Mouse (Mus musculus) liver, adult 2 months (tissue): ENCODE data around the gene Galnt15. TPM values are rescaled to one million over a fixed set of nuclear protein-coding genes. Genes with fewer than 3 reads are reported as not detected.

ENCODE experiments used
- DNase-seq: peaks from one replicate; pipeline ENCODE4 v3.0.0-alpha.2; 2011; ENCODE audit warnings: low read depth, low spot score; ENCODE audit errors: extremely low read depth
- H3K27ac ChIP-seq: fragments of 200-500 bp; replicated peaks from 2 replicates; pipeline ENCODE4 v1.5.1; 2012; ENCODE audit warnings: low read depth, mild to moderate bottlenecking, control low read depth, inconsistent platforms, low read length; ENCODE audit not compliant: insufficient read depth
- H3K27me3 ChIP-seq: fragments of 200-500 bp; 2 replicates; pipeline ENCODE4 v1.6.1; 2012; ENCODE audit warnings: mild to moderate bottlenecking, moderate library complexity, low read length, inconsistent platforms; ENCODE audit not compliant: control insufficient read depth, insufficient read depth
- H3K36me3 ChIP-seq: fragments of 200-500 bp; 2 replicates; pipeline ENCODE4 v1.6.1; 2012; ENCODE audit warnings: low read length, inconsistent platforms; ENCODE audit not compliant: control insufficient read depth, insufficient read depth
- H3K4me1 ChIP-seq: fragments of 200-500 bp; 2 replicates; pipeline ENCODE4 v1.6.1; 2011; ENCODE audit warnings: low read length; ENCODE audit not compliant: control insufficient read depth, insufficient read depth
- H3K4me3 ChIP-seq: fragments of 200-500 bp; 2 replicates; pipeline ENCODE4 v1.5.1; 2011; ENCODE audit warnings: low read depth, mild to moderate bottlenecking, control low read depth, low read length, moderate library complexity; ENCODE audit not compliant: insufficient read depth
- H3K79me2 ChIP-seq: fragments of 200-500 bp; 2 replicates; pipeline ENCODE4 v1.6.1; 2012; ENCODE audit warnings: inconsistent platforms, mild to moderate bottlenecking, low read length, moderate library complexity; ENCODE audit not compliant: control insufficient read depth, insufficient read depth
- H3K9ac ChIP-seq: fragments of 200-500 bp; 2 replicates; pipeline ENCODE4 v1.6.1; 2012; ENCODE audit warnings: low read depth, mild to moderate bottlenecking, control low read depth, inconsistent platforms, low read length
- CTCF ChIP-seq: fragments of 200-500 bp; IDR thresholded peaks from 2 replicates; pipeline ENCODE4 v1.5.1; 2011; ENCODE audit warnings: low read depth, low read length, control low read depth
- POLR2A ChIP-seq: fragments of 200-500 bp; IDR thresholded peaks from 2 replicates; pipeline ENCODE4 v1.6.1; 2011; ENCODE audit warnings: low read length, control low read depth; ENCODE audit not compliant: insufficient read depth; ENCODE audit errors: extremely low read depth
- WGBS: fragments of 180-500 bp; shearing (Covaris S2); methylation state at CpG from one replicate; pipeline ENCODE4 v1.1.7; 2018; 5-methylcytosine and 5-hydroxymethylcytosine counted together
- polyA plus RNA-seq: library from polyadenylated mRNA; depleted of rRNA; stranded (reverse); fragments of >200 nt; gene quantifications from 2 replicates; pipeline ENCODE4 v1.2.3, GENCODE M21; 2012; rRNA removed
- total RNA-seq: library from RNA; depleted of rRNA; stranded (reverse); fragments of >200 nt; gene quantifications from 2 replicates; pipeline ENCODE4 v1.2.3, GENCODE M21; 2014; rRNA removed

Gene Galnt15
- total and polyA plus RNA-seq, 2 experiments: 0.62 to 0.92 TPM

DNA sequence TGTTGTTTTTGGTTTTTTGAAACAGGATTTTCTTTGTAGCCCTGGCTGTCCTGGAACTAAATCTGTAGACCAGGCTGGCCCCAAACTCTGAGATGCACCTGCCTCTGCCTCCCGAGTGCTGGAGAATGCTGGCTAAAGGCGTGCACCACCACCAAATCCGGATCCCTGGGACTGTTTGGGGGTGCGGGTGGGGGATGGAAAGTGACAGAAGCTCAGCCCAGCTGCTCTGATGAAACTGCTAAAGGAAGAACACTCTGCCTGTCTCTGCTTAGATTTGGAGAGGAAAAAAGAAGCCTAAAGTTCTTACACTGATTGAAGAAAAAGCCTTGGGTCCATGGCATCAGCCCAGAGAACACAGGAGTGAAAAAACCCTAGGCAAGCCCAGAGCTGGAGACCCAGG is 74.8 kb downstream of the Galnt15 start:
- TF ChIP-seq CTCF (no peak), POLR2A (no peak)

DNA sequence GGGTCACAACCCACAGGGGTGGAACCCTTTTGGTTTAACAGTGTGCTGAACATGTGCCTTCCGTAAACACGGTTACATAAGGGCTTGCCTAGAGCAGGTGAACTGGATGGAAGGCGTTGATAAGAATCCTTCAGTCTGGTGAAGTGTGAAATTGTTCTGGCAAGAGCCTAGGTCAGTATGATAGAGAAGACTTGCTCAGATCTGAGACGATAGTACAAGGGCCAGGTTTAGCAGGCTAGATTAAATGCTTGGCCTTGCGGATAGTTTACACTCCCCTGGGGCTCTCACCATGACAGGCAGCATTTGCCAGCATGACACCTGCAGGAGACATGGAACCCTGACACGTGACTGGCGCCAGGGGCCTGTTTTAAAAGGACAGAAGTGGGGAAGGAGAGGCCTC is 76.9 kb downstream of the Galnt15 start:
- WGBS: 61% methylated on average over 7 of the region's 7 CpGs
- H3K79me2 ChIP-seq: no peaks in the 10 kb centered on the region
- no peak overlapping the region for H3K4me3 ChIP-seq
- H3K36me3 ChIP-seq: peaks cover 11% of the 10 kb centered on the region
- no peak overlapping the region for H3K27ac ChIP-seq
- H3K4me1 ChIP-seq: no peaks in the 10 kb centered on the region
- H3K27me3 ChIP-seq: no peaks in the 10 kb centered on the region
- no peak overlapping the region for H3K9ac ChIP-seq
- TF ChIP-seq CTCF (no peak), POLR2A (no peak)
- DNase-seq: no peak

More for the DNA sequence above, 74.8 kb downstream of the Galnt15 start:
- H3K79me2 ChIP-seq: no peaks in the 10 kb centered on the region
- no peak for DNase-seq
- H3K36me3 ChIP-seq: peaks cover 30% of the 10 kb centered on the region
- H3K4me1 ChIP-seq: no peaks in the 10 kb centered on the region
- 89% methylated on average over 4 of the region's 4 CpGs for WGBS
- no peak overlapping the region for H3K4me3 ChIP-seq
- H3K9ac ChIP-seq: no peak overlapping the region
- H3K27me3 ChIP-seq: no peaks in the 10 kb centered on the region
- H3K27ac ChIP-seq: no peak overlapping the region

DNA sequence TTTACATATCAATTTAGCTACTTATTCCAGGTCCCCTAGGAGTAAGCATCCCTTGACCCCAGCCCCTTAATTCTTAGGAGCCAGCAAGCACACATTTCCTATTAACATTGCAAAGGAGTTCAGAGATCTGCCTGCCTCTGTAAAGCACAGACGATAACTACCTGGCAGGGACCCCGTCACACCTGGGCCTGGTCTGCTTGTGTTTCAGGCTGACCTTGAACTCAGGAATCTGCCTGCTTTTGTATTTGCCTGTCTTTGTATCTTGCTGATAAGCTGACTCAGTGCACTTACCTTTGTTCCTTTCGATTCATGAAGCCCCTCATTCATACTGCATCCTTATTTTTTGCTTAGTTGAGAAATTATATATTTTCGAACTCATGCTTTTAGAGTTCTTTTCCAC is 78.1 kb downstream of the Galnt15 start:
- Histone ChIP-seq H3K4me3 (no peak overlapping the region), H3K79me2 (no peaks in the 10 kb centered on the region), H3K36me3 (peaks cover 11% of the 10 kb centered on the region), H3K9ac (no peak overlapping the region), H3K4me1 (no peaks in the 10 kb centered on the region), H3K27ac (no peak overlapping the region), H3K27me3 (no peaks in the 10 kb centered on the region)
- no peak for DNase-seq
- TF ChIP-seq POLR2A: no peak
- TF ChIP-seq CTCF: no peak
- WGBS: 77% methylated on average over 4 of the region's 4 CpGs

Other genes starting within 250 kb of the Galnt15 start
- 23.1 and 27.7 TPM in 2 replicates for gene Ankrd28, start 198.3 kb upstream of the Galnt15 start, total RNA-seq
- 3.4 and 4.0 TPM in 2 replicates for gene Ankrd28, start 198.3 kb upstream of the Galnt15 start, polyA plus RNA-seq
- 34.0 and 46.1 TPM in 2 replicates for gene Oxnad1, start 56.4 kb downstream of the Galnt15 start, total RNA-seq
- 27.6 and 30.3 TPM in 2 replicates for gene Oxnad1, start 56.4 kb downstream of the Galnt15 start, polyA plus RNA-seq
- 15.1 and 25.2 TPM in 2 replicates for gene Dph3, start 56.7 kb downstream of the Galnt15 start, total RNA-seq
- gene Dph3, start 56.7 kb downstream of the Galnt15 start, polyA plus RNA-seq: 16.2 and 17.7 TPM in 2 replicates
- gene Msmb, start 113.0 kb downstream of the Galnt15 start, total RNA-seq: not detected in 2 replicates
- not detected in 2 replicates for gene Msmb, start 113.0 kb downstream of the Galnt15 start, polyA plus RNA-seq
- gene Ncoa4, start 130.9 kb downstream of the Galnt15 start, total RNA-seq: 134 and 142 TPM in 2 replicates
- gene Ncoa4, start 130.9 kb downstream of the Galnt15 start, polyA plus RNA-seq: 39.6 and 43.1 TPM in 2 replicates
- 191 and 195 TPM in 2 replicates for gene Timm23, start 172.9 kb downstream of the Galnt15 start, total RNA-seq
- gene Timm23, start 172.9 kb downstream of the Galnt15 start, polyA plus RNA-seq: 122 and 156 TPM in 2 replicates
- 21.0 and 25.1 TPM in 2 replicates for gene Parg, start 173.0 kb downstream of the Galnt15 start, total RNA-seq
- gene Parg, start 173.0 kb downstream of the Galnt15 start, polyA plus RNA-seq: 2.8 TPM in 2 replicates